Mouse (Mus musculus) forebrain, embryonic 13.5 days (tissue): ENCODE measurements around the gene Tbcc. TPM values are rescaled to one million over a fixed set of nuclear protein-coding genes. Genes with fewer than 3 reads are reported as not detected.

Experiments used
- ATAC-seq: fragments of 200-750 bp; cut with Nextera tagmentation; 2 replicates; pipeline ENCODE4 v1.8.0; 2017
- H3K27ac ChIP-seq: fragments of 300-500 bp; sonication (generic); 2 replicates; pipeline ENCODE4 v1.5.1; 2015; ENCODE audit warnings: inconsistent platforms, mild to moderate bottlenecking, moderate library complexity
- H3K27me3 ChIP-seq: fragments of 300-500 bp; sonication (generic); 2 replicates; pipeline ENCODE4 v1.6.1; 2015; ENCODE audit warnings: mild to moderate bottlenecking, inconsistent platforms
- H3K36me3 ChIP-seq: fragments of 300-500 bp; sonication (generic); 2 replicates; pipeline ENCODE4 v1.6.1; 2015; ENCODE audit warnings: mild to moderate bottlenecking, inconsistent platforms; ENCODE audit not compliant: poor library complexity, severe bottlenecking
- H3K4me1 ChIP-seq: fragments of 300-500 bp; sonication (generic); 2 replicates; pipeline ENCODE4 v1.6.1; 2015; ENCODE audit warnings: inconsistent platforms
- H3K4me2 ChIP-seq: fragments of 300-500 bp; sonication (generic); 2 replicates; pipeline ENCODE4 v1.6.1; 2015; ENCODE audit warnings: inconsistent platforms, mild to moderate bottlenecking, moderate library complexity
- H3K4me3 ChIP-seq: fragments of 300-500 bp; sonication (generic); 2 replicates; pipeline ENCODE4 v1.5.1; 2015; ENCODE audit warnings: mild to moderate bottlenecking, inconsistent platforms
- H3K9ac ChIP-seq: fragments of 300-500 bp; sonication (generic); 2 replicates; pipeline ENCODE4 v1.6.1; 2015; ENCODE audit warnings: mild to moderate bottlenecking, inconsistent platforms
- H3K9me3 ChIP-seq: fragments of 300-500 bp; sonication (generic); replicated peaks from 2 replicates; pipeline ENCODE4 v1.6.1; 2016; ENCODE audit warnings: inconsistent platforms
- WGBS: fragments of 180-500 bp; shearing (Covaris S2); methylation state at CpG from one replicate; pipeline ENCODE4 v1.1.7; 2015; 5-methylcytosine and 5-hydroxymethylcytosine counted together
- polyA plus RNA-seq: library from polyadenylated mRNA; unstranded; fragments of >200 nt; fragmentation: Nextera tagmentation; extraction: Ambion mirVana; gene quantifications from 2 replicates; pipeline ENCODE4 v1.2.1, GENCODE M21; 2015

The Tbcc gene
- polyA plus RNA-seq, 1 experiment from 2014 or later, result 53.5 TPM

DNA sequence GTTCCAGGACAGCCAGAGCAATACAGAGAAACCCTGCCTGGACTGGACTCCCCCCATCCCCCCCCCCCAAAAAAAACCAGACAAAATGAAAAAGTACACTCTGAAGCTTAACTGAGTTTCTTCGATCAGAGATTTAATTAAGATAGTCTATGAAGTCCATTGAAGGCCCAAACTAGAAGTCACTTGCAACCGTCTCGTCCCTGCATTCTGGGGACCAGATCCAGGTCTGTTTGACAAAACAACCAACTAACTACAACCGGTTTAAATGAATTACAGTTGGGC lies 34.4 kb upstream of the Tbcc start:
- H3K27ac ChIP-seq, result peak overlapping the region; percentile 100
- no peaks in the 10 kb centered on the region for H3K9me3 ChIP-seq
- no peaks in the 10 kb centered on the region for H3K36me3 ChIP-seq
- peaks cover 53% of the 10 kb centered on the region for H3K4me1 ChIP-seq
- ATAC-seq, result no peak
- 18% methylated on average over 4 of the region's 4 CpGs for WGBS
- peak overlapping the region; percentile 99 for H3K9ac ChIP-seq
- peak overlapping the region; percentile 80 for H3K4me3 ChIP-seq
- no peaks in the 10 kb centered on the region for H3K27me3 ChIP-seq
- peak overlapping the region; percentile 74 for H3K4me2 ChIP-seq

DNA sequence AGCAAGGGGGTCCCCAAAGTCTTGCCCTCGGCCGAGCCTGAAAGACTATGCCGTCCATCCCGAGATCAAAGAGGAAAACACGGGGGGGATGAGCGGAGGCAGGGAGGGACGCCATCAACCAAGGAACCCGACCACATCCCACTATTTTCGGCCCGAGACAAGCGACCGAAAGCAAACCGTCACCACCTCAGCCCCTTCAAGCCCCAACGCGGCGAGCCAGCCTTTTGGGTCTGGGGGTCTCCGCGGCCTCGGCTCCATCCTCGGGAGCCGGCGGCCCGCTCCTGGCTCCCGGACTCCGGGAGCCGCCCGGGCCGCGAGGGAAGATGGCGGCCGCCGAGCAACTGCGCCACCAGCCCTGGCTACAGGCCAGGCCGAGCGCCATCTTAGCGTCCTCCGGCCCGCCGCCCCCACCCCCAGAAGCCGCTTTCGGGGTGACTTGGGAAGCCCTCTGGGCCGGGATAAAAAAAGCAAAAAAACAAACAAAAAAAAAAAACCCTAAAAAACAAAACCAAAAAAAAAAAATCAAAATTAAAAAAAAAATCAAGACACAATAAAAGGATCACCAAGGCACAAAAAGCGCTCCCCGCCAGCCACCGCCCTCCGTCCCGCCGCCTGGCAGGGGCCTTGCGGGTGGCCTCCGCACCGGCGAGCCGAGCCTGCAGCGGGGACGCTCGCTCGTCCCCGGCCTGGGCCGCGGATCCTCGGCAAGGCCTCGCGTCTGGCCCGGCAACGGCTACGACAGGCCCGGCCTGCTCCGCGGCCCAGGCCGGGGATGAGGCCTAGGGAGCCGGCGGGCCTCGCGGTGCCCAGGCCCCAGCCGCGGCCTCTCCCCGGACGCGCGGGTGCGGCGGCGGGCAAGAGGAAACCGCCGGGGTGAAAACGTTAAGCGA lies 33.8 kb upstream of the Tbcc start:
- H3K4me1 ChIP-seq, result peaks cover 57% of the 10 kb centered on the region
- peak overlapping the region; percentile 99 for H3K9ac ChIP-seq
- WGBS, result under 1% methylated on average over 73 of the region's 87 CpGs
- peak; percentile 31; the same call in 1 of the 2 replicates for ATAC-seq
- no peaks in the 10 kb centered on the region for H3K9me3 ChIP-seq
- peak overlapping the region; percentile 100 for H3K27ac ChIP-seq
- H3K27me3 ChIP-seq, result no peaks in the 10 kb centered on the region
- peak overlapping the region; percentile 80 for H3K4me3 ChIP-seq
- peak overlapping the region; percentile 74 for H3K4me2 ChIP-seq
- H3K36me3 ChIP-seq, result no peaks in the 10 kb centered on the region

DNA sequence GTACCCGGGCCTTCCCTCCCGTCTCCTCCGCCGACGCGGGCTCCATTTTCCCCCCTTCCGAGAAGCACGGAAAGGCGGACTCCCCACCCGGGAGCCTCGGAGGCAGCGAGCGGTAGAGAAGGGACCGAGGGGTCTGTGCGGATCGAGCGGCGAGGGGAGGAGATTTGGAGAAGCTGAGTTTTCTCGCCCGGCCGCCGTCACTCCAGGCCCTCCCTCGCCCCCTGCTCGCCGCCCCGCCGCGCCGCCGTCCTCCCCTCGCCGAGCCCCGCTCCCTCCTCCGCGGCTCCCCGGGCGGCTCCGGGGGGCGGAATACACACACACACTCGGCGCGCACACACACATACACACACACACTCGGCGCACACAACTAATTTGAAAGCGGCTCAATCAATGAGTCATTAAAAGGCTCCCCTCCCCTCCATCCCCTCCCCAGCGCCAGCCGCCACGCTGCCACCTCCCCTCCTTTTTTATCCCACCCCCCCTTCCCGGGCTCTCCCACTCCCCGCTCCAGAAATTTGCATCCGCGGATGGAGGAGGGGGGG lies 33.1 kb upstream of the Tbcc start:
- Histone ChIP-seq H3K4me3 (peak overlapping the region; percentile 80), H3K9ac (peak overlapping the region; percentile 99), H3K9me3 (no peaks in the 10 kb centered on the region), H3K36me3 (no peaks in the 10 kb centered on the region), H3K27ac (peak overlapping the region; percentile 100), H3K4me1 (peaks cover 57% of the 10 kb centered on the region), H3K4me2 (peak overlapping the region; percentile 74), H3K27me3 (no peaks in the 10 kb centered on the region)
- 0% methylated on average over 40 of the region's 52 CpGs for WGBS
- peak; percentile 81 for ATAC-seq

DNA sequence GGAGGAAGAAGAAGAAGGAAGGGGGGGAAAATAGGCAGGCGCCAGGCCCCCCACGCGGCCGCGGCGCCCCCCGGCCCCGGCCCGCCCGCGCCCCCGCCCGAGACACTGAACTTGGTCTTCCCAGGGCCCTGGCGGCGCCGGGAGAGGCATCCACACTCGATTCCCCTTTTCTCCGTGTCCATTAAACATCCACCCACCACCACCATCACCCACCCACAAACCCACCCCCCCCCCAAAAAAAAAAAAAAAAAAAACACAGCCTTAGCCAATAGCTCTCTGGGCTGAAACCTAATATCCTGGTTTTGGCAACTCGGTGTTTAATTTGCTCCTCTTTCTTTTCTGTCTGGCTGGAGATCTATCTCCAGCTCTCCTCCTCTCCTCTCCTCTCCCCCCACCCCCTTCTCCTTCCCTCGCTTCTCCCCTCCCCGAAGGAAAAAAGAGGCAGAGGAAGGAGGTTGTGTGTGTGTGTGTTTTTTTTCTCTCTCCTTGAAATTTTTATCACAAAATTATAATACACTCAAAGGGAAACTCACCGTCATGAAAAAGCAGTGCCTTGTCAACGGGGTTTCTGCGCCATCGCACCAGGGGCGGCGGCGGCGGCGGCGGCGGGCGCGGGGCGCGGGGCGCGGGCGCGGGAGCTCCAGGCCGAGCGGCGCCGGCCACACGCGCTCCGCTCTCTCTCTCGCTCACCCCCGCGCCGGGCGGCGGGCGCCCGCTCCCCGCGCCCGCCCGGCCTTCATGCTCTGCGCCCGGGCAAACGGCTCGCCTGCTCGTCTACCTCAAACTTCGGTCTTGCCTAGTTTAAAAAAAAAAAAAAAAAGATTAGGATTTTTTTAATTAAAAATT lies 32.4 kb upstream of the Tbcc start, which contains the start of gene Bicral:
Gene Bicral (minus strand): TSS at position 580 of the 846 bp plus-strand sequence.
- Histone ChIP-seq H3K36me3 (no peaks in the 10 kb centered on the region), H3K4me1 (peaks cover 51% of the 10 kb centered on the region), H3K4me3 (peak within 1 kb of the TSS; percentile 80), H3K4me2 (peak within 1 kb of the TSS; percentile 74), H3K9me3 (no peaks in the 10 kb centered on the region), H3K9ac (peak within 1 kb of the TSS; percentile 99), H3K27ac (peak within 1 kb of the TSS; percentile 100), H3K27me3 (no peaks in the 10 kb centered on the region)
- under 1% methylated on average over 51 of the region's 65 CpGs for WGBS
- peak; percentile 72 for ATAC-seq

DNA sequence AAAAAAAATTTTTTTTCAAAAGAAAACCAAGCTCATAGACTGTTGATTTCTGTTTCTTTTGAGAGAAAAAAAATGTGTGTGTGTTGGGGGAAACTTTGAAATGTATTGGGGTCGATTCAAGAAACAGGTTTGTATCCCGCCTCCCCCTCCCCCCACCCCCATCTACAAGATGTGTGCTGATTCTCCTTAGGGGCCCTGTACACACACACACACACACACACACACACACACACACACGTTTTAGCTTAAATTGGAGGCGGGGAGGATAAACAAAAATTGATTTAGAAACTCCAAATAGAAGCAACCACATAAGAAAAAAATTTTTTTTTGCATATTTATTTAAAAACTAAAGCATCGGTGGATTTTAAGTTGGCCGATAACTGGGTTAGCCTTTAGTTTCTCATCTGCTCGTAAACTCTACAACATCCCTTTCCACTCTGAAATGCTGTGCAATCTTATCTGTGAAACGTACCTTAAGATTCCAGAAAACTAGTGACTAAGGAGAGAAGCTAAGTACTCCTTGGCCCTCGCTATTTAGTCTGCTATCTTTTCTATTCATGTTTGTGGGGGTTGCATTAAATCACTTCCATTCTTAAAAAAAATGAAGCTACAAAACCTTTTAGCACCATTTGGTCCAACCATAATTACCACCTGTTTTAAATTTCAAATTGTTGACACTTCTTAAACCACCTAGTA lies 31.6 kb upstream of the Tbcc start:
- ATAC-seq, result no peak
- Histone ChIP-seq H3K36me3 (no peaks in the 10 kb centered on the region), H3K9ac (peak overlapping the region; percentile 99), H3K27ac (peak overlapping the region; percentile 100), H3K27me3 (no peaks in the 10 kb centered on the region), H3K9me3 (no peaks in the 10 kb centered on the region), H3K4me3 (peak overlapping the region; percentile 80), H3K4me1 (peaks cover 45% of the 10 kb centered on the region), H3K4me2 (peak overlapping the region; percentile 74)
- 19% methylated on average over 9 of the region's 9 CpGs for WGBS

DNA sequence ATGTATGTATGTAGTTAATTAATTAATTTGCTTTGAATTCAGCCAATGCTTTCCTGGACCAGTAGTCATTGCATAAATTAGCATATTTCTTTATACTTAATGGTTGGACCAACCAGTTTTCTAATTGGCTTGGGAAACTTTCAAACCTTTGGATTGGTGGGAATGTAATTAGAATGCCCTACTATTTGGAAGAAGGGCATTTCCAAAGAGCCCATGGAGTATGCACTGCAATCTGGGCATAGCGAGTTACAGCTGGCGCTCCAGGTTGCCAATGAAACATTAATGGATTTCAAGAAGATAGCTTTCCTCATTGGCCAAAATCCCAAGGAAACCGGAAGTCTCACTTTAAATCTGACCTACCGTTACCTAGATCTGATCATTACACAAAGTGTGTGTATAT lies 30.4 kb upstream of the Tbcc start:
- H3K9me3 ChIP-seq, result no peaks in the 10 kb centered on the region
- 0 out of 2 replicates have a peak, but pooled peaks have one; percentile 26 for ATAC-seq
- H3K36me3 ChIP-seq, result no peaks in the 10 kb centered on the region
- no peak overlapping the region for H3K27ac ChIP-seq
- H3K9ac ChIP-seq, result no peak overlapping the region
- WGBS, result 44% methylated on average over 4 of the region's 4 CpGs
- no peaks in the 10 kb centered on the region for H3K27me3 ChIP-seq
- H3K4me1 ChIP-seq, result peaks cover 34% of the 10 kb centered on the region
- no peak overlapping the region for H3K4me3 ChIP-seq
- no peak overlapping the region for H3K4me2 ChIP-seq

DNA sequence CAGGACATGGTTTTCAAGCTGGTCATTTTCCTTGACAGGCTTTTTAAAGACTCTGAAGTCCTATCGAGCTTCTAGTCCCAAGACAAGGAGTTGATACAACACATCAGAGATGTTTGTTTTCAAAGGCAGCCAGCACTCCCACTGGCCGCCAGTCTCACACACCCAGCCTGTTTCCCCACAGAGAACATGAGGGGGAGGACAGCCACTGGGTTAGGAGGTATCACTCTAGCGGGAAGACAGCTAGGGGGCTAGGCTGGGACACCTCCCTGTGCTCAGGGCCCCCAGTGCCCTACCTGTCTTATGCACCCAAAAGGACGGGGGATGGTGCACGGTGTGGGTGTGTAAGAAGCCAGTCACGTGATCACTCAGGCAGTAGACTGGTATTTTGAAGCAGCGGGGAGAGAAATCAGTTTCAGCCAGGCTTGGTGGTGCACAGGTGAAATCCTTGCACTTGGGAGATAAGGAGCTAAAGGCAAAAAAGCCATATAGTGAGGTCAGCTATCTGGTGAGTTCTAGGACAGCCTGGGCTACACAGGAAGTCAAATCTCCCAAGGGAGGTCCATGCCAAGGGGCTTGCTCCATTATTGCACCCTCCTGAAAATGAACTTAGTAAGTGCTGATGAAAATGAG lies 25.8 kb upstream of the Tbcc start:
- Histone ChIP-seq H3K4me2 (no peak overlapping the region), H3K9ac (no peak overlapping the region), H3K4me3 (no peak overlapping the region), H3K27ac (no peak overlapping the region), H3K9me3 (no peaks in the 10 kb centered on the region), H3K36me3 (no peaks in the 10 kb centered on the region), H3K4me1 (peaks cover 16% of the 10 kb centered on the region), H3K27me3 (no peaks in the 10 kb centered on the region)
- ATAC-seq, result no peak
- 84% methylated on average over 7 of the region's 7 CpGs for WGBS

DNA sequence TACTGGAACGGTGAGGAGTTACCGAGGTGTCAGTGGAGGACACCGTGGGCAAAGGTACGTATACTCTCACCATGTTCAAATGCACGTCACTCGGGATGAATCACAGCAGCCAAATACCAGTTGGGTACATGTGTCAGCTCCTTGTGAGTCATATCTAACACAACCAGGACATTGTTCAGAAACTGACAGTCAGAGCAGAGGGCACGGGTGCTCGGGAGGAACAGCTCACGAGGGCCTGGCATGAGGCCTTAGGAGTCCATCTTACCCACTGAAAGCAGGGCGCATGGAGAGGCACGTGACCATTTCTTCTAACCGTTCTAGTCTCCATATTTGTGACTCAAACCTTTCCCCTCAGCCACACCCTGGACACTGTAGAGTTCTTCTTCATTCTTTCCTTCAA lies 23.6 kb upstream of the Tbcc start:
- 91% methylated on average over 12 of the region's 12 CpGs for WGBS
- Histone ChIP-seq H3K9me3 (no peaks in the 10 kb centered on the region), H3K4me2 (no peak overlapping the region), H3K27me3 (no peaks in the 10 kb centered on the region), H3K4me1 (no peaks in the 10 kb centered on the region), H3K36me3 (no peaks in the 10 kb centered on the region), H3K4me3 (no peak overlapping the region), H3K9ac (no peak overlapping the region), H3K27ac (no peak overlapping the region)
- ATAC-seq, result no peak

DNA sequence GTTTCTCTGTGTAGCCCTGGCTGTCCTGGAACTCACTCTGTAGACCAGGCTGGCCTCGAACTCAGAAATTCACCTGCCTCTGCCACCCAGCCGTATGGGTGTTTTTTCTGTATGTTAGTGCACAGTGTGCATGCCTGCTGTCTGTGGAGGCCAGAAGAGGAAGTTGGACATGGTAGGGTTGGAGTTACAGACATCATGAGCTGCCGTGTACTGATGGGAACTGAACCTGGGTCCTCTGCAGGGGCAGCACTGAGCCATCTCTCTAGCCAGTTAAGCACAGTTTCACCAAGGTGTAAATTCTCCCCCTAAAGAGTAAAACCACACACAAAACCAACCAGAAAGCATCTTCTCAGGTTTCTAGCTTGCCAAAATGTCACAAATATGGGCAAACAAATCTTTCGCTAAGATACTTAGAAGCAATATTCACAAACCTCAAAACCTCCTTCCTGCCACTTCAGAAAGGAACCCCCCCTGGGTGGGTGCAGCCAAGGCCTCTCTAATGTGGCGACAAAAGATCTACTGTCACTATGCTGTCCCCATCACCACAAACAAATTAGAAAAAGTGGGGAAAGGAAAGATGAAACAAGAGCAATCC lies 20.2 kb upstream of the Tbcc start:
- Histone ChIP-seq H3K4me3 (no peak overlapping the region), H3K9me3 (no peaks in the 10 kb centered on the region), H3K4me1 (no peaks in the 10 kb centered on the region), H3K36me3 (no peaks in the 10 kb centered on the region), H3K27ac (no peak overlapping the region), H3K9ac (no peak overlapping the region), H3K27me3 (no peaks in the 10 kb centered on the region), H3K4me2 (no peak overlapping the region)
- ATAC-seq, result no peak
- whole genome bisulfite sequencing, result 94% methylated on average over 5 of the region's 5 CpGs

DNA sequence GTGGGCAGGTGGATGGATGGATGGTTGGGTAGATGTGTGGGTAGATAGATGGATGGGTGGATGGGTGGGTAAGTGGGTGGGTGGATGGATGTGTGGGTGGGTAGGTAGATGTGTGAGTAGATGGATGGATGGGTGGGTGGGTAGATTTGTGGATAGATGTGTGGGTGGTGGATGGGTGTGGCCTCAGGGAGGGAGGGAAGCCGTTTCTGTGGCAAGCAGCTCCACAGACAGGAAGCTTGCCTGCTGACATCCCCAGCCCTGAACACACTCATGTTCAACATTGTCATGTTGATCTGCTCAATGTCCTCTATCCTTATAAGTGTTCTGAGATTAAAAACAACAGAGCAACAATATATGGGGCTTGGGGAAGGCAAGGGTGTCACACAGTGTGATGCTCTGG lies 19.6 kb upstream of the Tbcc start:
- Histone ChIP-seq H3K4me3 (no peak overlapping the region), H3K9me3 (no peaks in the 10 kb centered on the region), H3K27me3 (no peaks in the 10 kb centered on the region), H3K4me2 (no peak overlapping the region), H3K9ac (no peak overlapping the region), H3K36me3 (no peaks in the 10 kb centered on the region), H3K4me1 (no peaks in the 10 kb centered on the region), H3K27ac (no peak overlapping the region)
- WGBS, result 81% methylated on average over 1 of the region's 1 CpGs
- no peak for ATAC-seq

DNA sequence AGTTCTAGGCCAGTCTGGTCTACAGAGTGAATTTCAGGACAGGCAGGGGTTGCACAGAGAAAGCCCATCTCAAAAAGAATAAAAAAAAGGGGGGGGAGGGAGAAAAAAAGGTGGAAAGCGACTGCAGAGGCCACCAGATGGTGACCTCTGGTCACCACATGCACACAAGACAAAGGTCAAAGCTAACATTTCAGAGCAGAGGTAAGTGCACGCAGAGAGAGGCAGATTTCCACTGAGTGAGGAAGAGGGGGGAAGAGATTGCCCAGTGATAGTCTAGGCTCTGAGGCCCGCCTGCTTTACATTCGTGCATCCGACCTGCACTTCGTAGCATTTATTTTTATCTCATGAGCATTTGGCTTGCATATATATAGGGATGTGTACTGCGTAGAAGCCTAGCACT lies 17.7 kb upstream of the Tbcc start:
- ATAC-seq, result no peak
- 86% methylated on average over 7 of the region's 7 CpGs for WGBS
- Histone ChIP-seq H3K9me3 (no peaks in the 10 kb centered on the region), H3K27ac (no peak overlapping the region), H3K4me2 (no peak overlapping the region), H3K4me3 (no peak overlapping the region), H3K36me3 (no peaks in the 10 kb centered on the region), H3K4me1 (no peaks in the 10 kb centered on the region), H3K9ac (no peak overlapping the region), H3K27me3 (no peaks in the 10 kb centered on the region)
